Mouse (Mus musculus): ENCODE measurements around the gene Myf6. TPM values are rescaled to one million over a fixed set of nuclear protein-coding genes. Genes with fewer than 3 reads are reported as not detected.

Gene Myf6
- polyA plus RNA-seq (2015; fragmentation: Nextera tagmentation; extraction: Ambion mirVana) = not detected in 2 replicates

DNA sequence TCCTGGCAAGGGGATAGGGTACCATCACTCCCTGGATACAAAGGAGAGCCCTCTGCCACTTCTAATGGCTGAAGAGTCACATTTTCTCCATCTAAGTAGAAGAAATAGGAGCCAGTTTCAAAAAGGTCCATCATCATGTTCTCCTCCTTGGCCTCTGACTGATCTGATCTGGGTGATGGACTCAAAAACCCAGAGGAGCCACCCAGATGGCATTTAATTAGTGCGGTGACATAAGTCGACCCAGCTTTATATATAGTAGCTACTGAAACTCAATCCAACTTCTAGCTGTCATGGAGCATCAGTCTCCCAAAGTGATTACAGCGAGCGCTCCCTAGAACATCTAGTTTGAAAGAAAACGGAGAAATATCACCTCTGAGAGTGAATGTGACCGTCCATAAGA lies at the start of gene Myf6:
Myf6 (minus strand) TSS at position 170 of the 400 bp plus-strand sequence.
- Histone ChIP-seq H3K4me1 (ENCODE audit: control insufficient read depth, insufficient read depth, low read length) (peaks cover 6% of the 10 kb centered on the region; the same call in 1 of the 2 replicates), H3K4me3 (ENCODE audit: low read depth, low read length) (peak within 1 kb of the TSS; percentile 27; the same call in 1 of the 2 replicates), H3K36me3 (ENCODE audit: control insufficient read depth, insufficient read depth, low read length) (no peaks in the 10 kb centered on the region), H3K9me3 (replicated peaks; ENCODE audit: control insufficient read depth, low read length, poor library complexity, severe bottlenecking) (no peaks in the 10 kb centered on the region), H3K27me3 (ENCODE audit: control insufficient read depth, insufficient read depth, low read depth, low read length) (no peaks in the 10 kb centered on the region), H3K4me2 (ENCODE audit: low read length) (peak within 1 kb of the TSS; percentile 60), H3K9ac (ENCODE audit: low read depth, low read length) (no peak within 1 kb of the TSS), H3K27ac (ENCODE audit: low read length) (no peak within 1 kb of the TSS)
- ATAC-seq = 0 out of 2 replicates have a peak, but pooled peaks have one; percentile 45
- WGBS = 91% methylated on average over 6 of the region's 6 CpGs

DNA sequence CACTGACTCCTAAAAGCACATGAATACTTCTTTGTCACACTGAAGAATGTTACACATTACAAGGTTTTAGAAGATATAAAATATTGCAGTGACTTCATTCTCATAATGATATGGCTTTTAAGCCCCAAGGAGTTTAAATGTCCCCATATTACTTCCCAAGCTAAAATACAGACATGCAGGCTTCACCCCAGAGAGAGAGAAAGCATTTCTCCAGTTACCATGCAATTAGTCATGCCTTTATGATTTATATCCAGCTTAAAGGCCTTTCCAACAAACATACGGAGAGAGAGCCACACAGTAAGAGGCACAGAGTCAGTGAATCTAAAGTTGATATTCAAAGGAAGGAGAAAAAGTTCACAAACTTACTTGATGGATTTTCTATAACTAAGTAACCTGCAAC lies 48.5 kb upstream of the Myf6 start:
- WGBS = 52% methylated on average over 1 of the region's 1 CpGs
- Histone ChIP-seq H3K27ac (ENCODE audit: low read length) (no peak overlapping the region), H3K27me3 (ENCODE audit: control insufficient read depth, insufficient read depth, low read depth, low read length) (no peaks in the 10 kb centered on the region), H3K4me3 (ENCODE audit: low read depth, low read length) (no peak overlapping the region), H3K9me3 (replicated peaks; ENCODE audit: control insufficient read depth, low read length, poor library complexity, severe bottlenecking) (no peaks in the 10 kb centered on the region), H3K4me2 (ENCODE audit: low read length) (no peak overlapping the region), H3K4me1 (ENCODE audit: control insufficient read depth, insufficient read depth, low read length) (no peaks in the 10 kb centered on the region), H3K9ac (ENCODE audit: low read depth, low read length) (no peak overlapping the region), H3K36me3 (ENCODE audit: control insufficient read depth, insufficient read depth, low read length) (no peaks in the 10 kb centered on the region)
- no peak for ATAC-seq

DNA sequence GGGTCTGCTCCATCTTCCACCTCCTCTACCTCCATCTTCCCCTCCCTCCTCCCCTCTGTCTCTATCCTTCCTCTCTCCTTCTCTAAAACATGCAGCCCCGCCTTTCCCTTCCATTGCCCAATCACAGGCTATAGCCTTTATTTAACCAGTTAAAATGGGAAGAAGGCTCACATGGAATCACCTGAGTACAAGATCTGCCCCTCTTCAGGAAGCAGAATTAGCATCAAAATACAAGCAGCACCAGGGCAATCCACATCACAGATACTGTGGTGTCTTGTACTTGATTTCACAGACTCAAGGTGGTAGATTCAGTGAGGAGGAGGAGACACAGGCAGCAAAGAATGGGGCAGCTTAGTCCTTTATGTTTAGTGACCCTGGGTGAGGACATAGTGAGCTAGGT lies 34.2 kb upstream of the Myf6 start:
- H3K4me2 ChIP-seq (ENCODE audit: low read length) = no peak overlapping the region
- no peak overlapping the region for H3K9ac ChIP-seq (ENCODE audit: low read depth, low read length)
- H3K36me3 ChIP-seq (ENCODE audit: control insufficient read depth, insufficient read depth, low read length) = no peaks in the 10 kb centered on the region
- no peak for ATAC-seq
- H3K27me3 ChIP-seq (ENCODE audit: control insufficient read depth, insufficient read depth, low read depth, low read length) = no peaks in the 10 kb centered on the region
- no peak overlapping the region for H3K4me3 ChIP-seq (ENCODE audit: low read depth, low read length)
- no peak overlapping the region for H3K27ac ChIP-seq (ENCODE audit: low read length)
- WGBS = 82% methylated on average over 1 of the region's 1 CpGs
- no peaks in the 10 kb centered on the region for H3K9me3 ChIP-seq (replicated peaks; ENCODE audit: control insufficient read depth, low read length, poor library complexity, severe bottlenecking)
- no peaks in the 10 kb centered on the region for H3K4me1 ChIP-seq (ENCODE audit: control insufficient read depth, insufficient read depth, low read length)

DNA sequence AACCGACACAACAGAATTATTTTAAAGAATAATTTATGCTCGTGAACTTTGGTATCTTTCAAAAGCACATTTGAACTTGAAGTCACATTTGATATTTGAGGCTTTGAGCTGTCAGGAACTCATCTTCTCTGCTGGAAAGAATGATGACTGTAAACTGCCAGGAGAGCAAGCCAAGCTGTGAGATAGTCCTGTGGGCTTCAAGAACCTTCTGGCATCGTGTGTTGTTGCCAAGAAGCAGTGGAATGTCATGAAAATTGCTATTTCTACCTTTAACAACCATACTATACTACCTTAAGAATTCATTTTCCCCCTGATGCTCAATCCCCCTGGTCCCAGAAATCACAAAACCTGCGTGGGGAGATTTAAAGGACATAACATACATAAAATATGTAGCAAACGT lies 24.7 kb upstream of the Myf6 start:
- H3K4me2 ChIP-seq (ENCODE audit: low read length) = no peak overlapping the region
- H3K4me1 ChIP-seq (ENCODE audit: control insufficient read depth, insufficient read depth, low read length) = no peaks in the 10 kb centered on the region
- H3K4me3 ChIP-seq (ENCODE audit: low read depth, low read length) = no peak overlapping the region
- H3K9ac ChIP-seq (ENCODE audit: low read depth, low read length) = no peak overlapping the region
- no peak overlapping the region for H3K27ac ChIP-seq (ENCODE audit: low read length)
- H3K9me3 ChIP-seq (replicated peaks; ENCODE audit: control insufficient read depth, low read length, poor library complexity, severe bottlenecking) = no peaks in the 10 kb centered on the region
- no peaks in the 10 kb centered on the region for H3K36me3 ChIP-seq (ENCODE audit: control insufficient read depth, insufficient read depth, low read length)
- ATAC-seq = no peak
- no peaks in the 10 kb centered on the region for H3K27me3 ChIP-seq (ENCODE audit: control insufficient read depth, insufficient read depth, low read depth, low read length)
- 85% methylated on average over 5 of the region's 5 CpGs for WGBS

DNA sequence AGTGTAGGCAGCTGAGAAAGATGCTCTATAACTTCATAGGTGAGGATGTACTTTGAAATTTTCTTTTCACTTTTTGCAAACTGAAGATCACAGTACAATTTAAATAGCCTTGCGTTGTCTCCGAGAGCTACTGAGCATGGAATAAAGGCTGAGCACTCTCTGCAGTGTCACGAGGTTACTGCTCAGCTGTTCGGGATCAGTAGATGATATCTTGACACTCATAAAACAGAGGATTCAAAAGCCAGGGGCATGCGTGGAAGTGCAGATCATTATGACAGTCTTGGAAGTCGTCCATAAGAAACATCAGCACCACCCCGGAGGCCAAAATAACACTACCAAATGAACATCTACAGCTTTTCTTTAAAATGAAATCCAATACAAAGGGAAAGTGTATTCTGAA lies 22.1 kb upstream of the Myf6 start:
- Histone ChIP-seq H3K27ac (ENCODE audit: low read length) (no peak overlapping the region), H3K36me3 (ENCODE audit: control insufficient read depth, insufficient read depth, low read length) (no peaks in the 10 kb centered on the region), H3K9ac (ENCODE audit: low read depth, low read length) (no peak overlapping the region), H3K4me1 (ENCODE audit: control insufficient read depth, insufficient read depth, low read length) (no peaks in the 10 kb centered on the region), H3K27me3 (ENCODE audit: control insufficient read depth, insufficient read depth, low read depth, low read length) (no peaks in the 10 kb centered on the region), H3K4me3 (ENCODE audit: low read depth, low read length) (no peak overlapping the region), H3K4me2 (ENCODE audit: low read length) (no peak overlapping the region), H3K9me3 (replicated peaks; ENCODE audit: control insufficient read depth, low read length, poor library complexity, severe bottlenecking) (no peaks in the 10 kb centered on the region)
- WGBS = 78% methylated on average over 7 of the region's 7 CpGs
- ATAC-seq = no peak

DNA sequence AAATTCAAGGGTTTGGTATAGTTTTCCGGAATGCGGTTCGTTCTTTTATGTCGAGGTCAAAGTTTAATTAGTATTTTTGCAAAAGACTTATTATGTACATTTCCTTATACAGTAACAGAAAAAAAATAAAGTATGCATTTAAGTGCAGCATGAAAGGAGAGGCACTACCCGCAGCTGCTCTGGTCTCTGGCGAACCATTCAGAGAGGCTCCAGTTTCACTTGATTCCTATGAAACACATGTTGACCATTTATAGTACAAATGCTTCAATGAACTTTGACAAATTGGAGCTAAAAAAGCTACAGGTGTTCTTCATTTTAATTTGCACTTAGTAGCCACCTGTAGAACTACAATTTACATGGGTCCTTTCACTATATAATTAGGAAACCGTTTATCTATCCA lies 20.2 kb upstream of the Myf6 start:
- Histone ChIP-seq H3K4me2 (ENCODE audit: low read length) (no peak overlapping the region), H3K27me3 (ENCODE audit: control insufficient read depth, insufficient read depth, low read depth, low read length) (no peaks in the 10 kb centered on the region), H3K36me3 (ENCODE audit: control insufficient read depth, insufficient read depth, low read length) (no peaks in the 10 kb centered on the region), H3K4me1 (ENCODE audit: control insufficient read depth, insufficient read depth, low read length) (no peaks in the 10 kb centered on the region), H3K9ac (ENCODE audit: low read depth, low read length) (no peak overlapping the region), H3K27ac (ENCODE audit: low read length) (no peak overlapping the region), H3K4me3 (ENCODE audit: low read depth, low read length) (no peak overlapping the region), H3K9me3 (replicated peaks; ENCODE audit: control insufficient read depth, low read length, poor library complexity, severe bottlenecking) (no peaks in the 10 kb centered on the region)
- no peak for ATAC-seq
- 84% methylated on average over 7 of the region's 7 CpGs for WGBS

DNA sequence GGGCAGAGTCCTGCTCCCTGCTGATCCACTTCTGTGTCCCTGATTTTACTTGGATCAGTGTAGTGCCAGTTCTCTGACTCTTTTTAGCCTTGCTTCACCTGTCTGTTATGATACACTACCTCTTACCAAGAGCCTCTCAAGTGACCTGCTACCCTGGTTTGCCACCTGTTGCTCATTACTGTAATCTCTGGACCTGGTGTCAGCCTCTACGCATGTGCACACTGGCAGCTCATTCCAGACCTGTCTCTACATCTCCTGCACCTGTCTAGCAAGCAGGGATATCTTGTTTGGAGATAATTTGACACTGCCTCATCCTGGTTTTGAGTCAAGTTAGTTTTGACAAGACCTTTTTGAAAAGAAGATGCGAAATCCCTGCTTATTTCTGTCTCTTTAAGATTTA lies 11.9 kb upstream of the Myf6 start:
- no peak for ATAC-seq
- no peak overlapping the region for H3K4me3 ChIP-seq (ENCODE audit: low read depth, low read length)
- no peak overlapping the region for H3K27ac ChIP-seq (ENCODE audit: low read length)
- no peaks in the 10 kb centered on the region for H3K9me3 ChIP-seq (replicated peaks; ENCODE audit: control insufficient read depth, low read length, poor library complexity, severe bottlenecking)
- no peaks in the 10 kb centered on the region for H3K4me1 ChIP-seq (ENCODE audit: control insufficient read depth, insufficient read depth, low read length)
- no peaks in the 10 kb centered on the region for H3K36me3 ChIP-seq (ENCODE audit: control insufficient read depth, insufficient read depth, low read length)
- H3K4me2 ChIP-seq (ENCODE audit: low read length) = no peak overlapping the region
- no peaks in the 10 kb centered on the region for H3K27me3 ChIP-seq (ENCODE audit: control insufficient read depth, insufficient read depth, low read depth, low read length)
- WGBS = 89% methylated on average over 2 of the region's 2 CpGs
- no peak overlapping the region for H3K9ac ChIP-seq (ENCODE audit: low read depth, low read length)

DNA sequence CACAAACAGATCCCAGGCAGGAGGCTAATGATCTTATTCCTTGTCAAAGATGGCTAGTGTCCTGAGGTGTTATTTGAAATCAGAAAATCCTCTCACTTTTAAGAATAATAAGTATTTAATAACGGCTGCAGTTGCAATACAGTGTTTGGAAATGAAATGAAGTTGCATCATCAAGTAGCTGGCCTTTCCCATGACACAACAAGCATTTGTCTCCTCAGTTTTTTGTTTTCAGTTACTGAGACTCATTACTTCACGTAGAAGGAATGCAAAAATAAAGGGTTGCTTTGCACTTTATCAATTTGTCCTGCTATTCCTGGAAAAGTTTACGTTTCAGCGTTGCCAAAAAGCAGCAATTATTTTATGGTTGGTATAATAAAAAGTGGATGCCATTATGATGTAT lies 8.9 kb upstream of the Myf6 start:
- no peak overlapping the region for H3K9ac ChIP-seq (ENCODE audit: low read depth, low read length)
- H3K4me3 ChIP-seq (ENCODE audit: low read depth, low read length) = no peak overlapping the region
- no peaks in the 10 kb centered on the region for H3K9me3 ChIP-seq (replicated peaks; ENCODE audit: control insufficient read depth, low read length, poor library complexity, severe bottlenecking)
- no peaks in the 10 kb centered on the region for H3K4me1 ChIP-seq (ENCODE audit: control insufficient read depth, insufficient read depth, low read length)
- H3K4me2 ChIP-seq (ENCODE audit: low read length) = no peak overlapping the region
- no peaks in the 10 kb centered on the region for H3K36me3 ChIP-seq (ENCODE audit: control insufficient read depth, insufficient read depth, low read length)
- H3K27ac ChIP-seq (ENCODE audit: low read length) = no peak overlapping the region
- 77% methylated on average over 4 of the region's 4 CpGs for WGBS
- H3K27me3 ChIP-seq (ENCODE audit: control insufficient read depth, insufficient read depth, low read depth, low read length) = no peaks in the 10 kb centered on the region
- ATAC-seq = no peak

DNA sequence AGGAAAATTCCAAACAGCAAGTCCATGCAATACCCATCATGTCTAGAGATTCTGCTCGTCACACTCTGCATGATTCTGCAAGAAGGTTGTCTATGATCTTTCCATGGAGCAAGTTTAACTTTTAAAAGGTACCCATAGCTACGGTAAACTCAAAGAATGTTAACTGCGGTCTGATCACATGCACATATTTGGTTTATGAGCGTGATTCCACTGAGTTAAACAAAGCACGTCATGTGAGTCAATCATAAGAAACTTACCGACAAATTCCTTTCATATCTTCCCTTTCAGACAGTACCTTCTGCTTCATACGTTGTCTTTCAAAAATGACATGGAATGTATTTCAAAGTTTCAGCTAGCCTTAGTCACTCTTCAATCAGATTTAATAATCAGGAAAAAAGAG lies 7.7 kb upstream of the Myf6 start:
- Histone ChIP-seq H3K27ac (ENCODE audit: low read length) (no peak overlapping the region), H3K9ac (ENCODE audit: low read depth, low read length) (no peak overlapping the region), H3K27me3 (ENCODE audit: control insufficient read depth, insufficient read depth, low read depth, low read length) (no peaks in the 10 kb centered on the region), H3K4me3 (ENCODE audit: low read depth, low read length) (no peak overlapping the region), H3K9me3 (replicated peaks; ENCODE audit: control insufficient read depth, low read length, poor library complexity, severe bottlenecking) (no peaks in the 10 kb centered on the region), H3K4me1 (ENCODE audit: control insufficient read depth, insufficient read depth, low read length) (no peaks in the 10 kb centered on the region), H3K36me3 (ENCODE audit: control insufficient read depth, insufficient read depth, low read length) (no peaks in the 10 kb centered on the region), H3K4me2 (ENCODE audit: low read length) (no peak overlapping the region)
- 93% methylated on average over 7 of the region's 7 CpGs for WGBS
- ATAC-seq = no peak

DNA sequence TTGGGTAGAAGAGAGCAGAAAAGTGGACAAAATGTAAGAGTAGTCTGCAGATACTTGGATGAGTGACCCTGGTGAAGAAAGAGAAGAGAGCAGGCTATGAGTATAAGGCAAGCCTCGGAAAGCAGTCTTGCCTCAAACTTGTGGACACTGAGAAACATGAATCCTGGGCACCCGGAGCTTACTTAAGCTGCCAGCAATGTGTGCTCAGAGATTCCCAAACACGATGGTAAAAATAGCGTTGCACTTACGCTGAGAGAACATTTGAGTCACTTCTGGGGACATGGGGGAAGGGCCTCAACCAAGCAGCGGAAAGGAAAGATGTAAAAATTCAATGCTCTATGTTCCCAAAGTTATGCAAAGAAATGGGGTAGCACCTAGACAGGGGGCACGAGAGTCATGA lies 5.1 kb upstream of the Myf6 start:
- Histone ChIP-seq H3K36me3 (ENCODE audit: control insufficient read depth, insufficient read depth, low read length) (no peaks in the 10 kb centered on the region), H3K9me3 (replicated peaks; ENCODE audit: control insufficient read depth, low read length, poor library complexity, severe bottlenecking) (no peaks in the 10 kb centered on the region), H3K27me3 (ENCODE audit: control insufficient read depth, insufficient read depth, low read depth, low read length) (no peaks in the 10 kb centered on the region), H3K27ac (ENCODE audit: low read length) (no peak overlapping the region), H3K4me3 (ENCODE audit: low read depth, low read length) (no peak overlapping the region), H3K4me1 (ENCODE audit: control insufficient read depth, insufficient read depth, low read length) (no peaks in the 10 kb centered on the region), H3K9ac (ENCODE audit: low read depth, low read length) (no peak overlapping the region), H3K4me2 (ENCODE audit: low read length) (no peak overlapping the region)
- no peak for ATAC-seq
- 92% methylated on average over 7 of the region's 7 CpGs for WGBS

Data from midbrain, embryonic 16.5 days (tissue).